Mouse (Mus musculus): Measurements from ENCODE around the gene Gm43517. TPM values are rescaled to one million over a fixed set of nuclear protein-coding genes. Genes with fewer than 3 reads are reported as not detected.

Gene Gm43517
- total and polyA plus RNA-seq, 3 experiments: not detected

DNA sequence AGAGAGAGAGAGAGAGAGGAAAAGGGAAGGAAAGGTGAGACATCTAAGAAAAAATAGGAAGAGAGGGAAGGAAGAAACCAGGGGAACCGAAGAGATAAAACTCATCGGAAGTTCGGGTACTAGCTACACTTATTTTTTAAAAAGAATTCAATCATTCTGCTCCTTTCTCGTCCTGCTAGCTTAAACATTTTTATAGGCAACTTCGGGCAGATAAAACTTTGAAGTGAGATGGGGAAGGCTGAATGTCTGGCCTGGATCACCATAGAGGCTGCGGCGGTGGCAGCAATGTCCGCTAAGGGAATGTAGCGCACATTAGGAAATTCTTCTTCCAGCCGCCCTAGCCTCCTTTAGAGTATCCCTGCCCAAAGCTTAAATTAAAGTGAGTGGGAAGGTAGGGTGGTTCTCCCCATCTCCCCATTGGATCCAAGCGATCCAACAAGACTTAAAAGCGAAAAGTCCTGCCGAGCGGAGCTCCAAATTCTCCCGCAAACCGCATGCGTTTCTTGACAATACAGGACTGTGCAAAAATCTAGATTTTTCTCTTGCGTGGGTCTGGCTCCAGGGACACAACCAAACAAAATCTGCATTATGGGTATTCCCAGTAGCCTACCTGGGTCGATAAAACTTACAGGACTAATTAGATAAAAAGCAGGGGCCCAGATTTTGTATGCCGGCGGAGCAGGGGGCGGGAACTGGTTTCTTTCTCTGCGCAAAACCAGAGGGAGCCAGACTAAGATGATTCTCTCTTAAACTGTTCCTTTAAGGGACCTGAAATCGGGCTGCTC, 11.0 kb upstream of the Gm43517 start:
- no peak overlapping the region for H3K4me2 ChIP-seq (ENCODE audit: insufficient read depth, low read depth, poor library complexity, severe bottlenecking)
- in situ Hi-C loops (cut with MboI; ENCODE audit: low pct_ligation_motif_present, low pct_unique_long_range_greater_than_20kb, low sequenced_read_pairs): no loop called here
- no peaks in the 10 kb centered on the region for H3K27me3 ChIP-seq (replicated peaks)

DNA sequence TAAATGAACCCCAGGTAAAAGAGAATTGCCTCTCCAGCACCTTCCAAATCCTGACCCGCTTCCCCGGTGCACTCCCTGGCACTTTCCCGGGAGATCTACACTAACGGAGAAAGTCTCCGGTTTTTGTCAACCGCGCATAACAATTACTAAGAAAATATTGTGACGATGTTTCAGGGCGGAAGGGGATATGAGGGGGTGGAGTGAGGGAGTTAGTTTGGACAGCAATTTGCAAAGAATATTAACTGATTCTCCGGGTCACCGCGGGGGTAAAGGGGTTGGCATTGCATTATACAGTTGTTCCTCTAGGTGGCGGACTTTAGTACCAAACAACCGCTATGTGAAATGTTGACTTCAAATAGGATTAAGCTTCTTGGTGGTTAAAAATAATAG, 10.4 kb upstream of the Gm43517 start:
- no peak for DNase-seq (ENCODE audit: extremely low read depth)
- in situ Hi-C loops (cut with MboI; ENCODE audit: low pct_ligation_motif_present, low pct_unique_long_range_greater_than_20kb, low sequenced_read_pairs): no loop called here
- H3K4me1 ChIP-seq (ENCODE audit: control insufficient read depth in 1 of 2, insufficient read depth in 2 of 2): no peaks in the 10 kb centered on the region
- no peaks in the 10 kb centered on the region for H3K27me3 ChIP-seq (replicated peaks)
- no peak overlapping the region for H3K27ac ChIP-seq (ENCODE audit: insufficient read depth, low read depth)
- no peak overlapping the region for H3K9ac ChIP-seq (ENCODE audit: insufficient read depth, low read depth)
- H3K4me2 ChIP-seq (ENCODE audit: insufficient read depth, low read depth, poor library complexity, severe bottlenecking): no peak overlapping the region
- no peaks in the 10 kb centered on the region for H3K79me2 ChIP-seq (replicated peaks; ENCODE audit: control insufficient read depth, extremely low read depth, insufficient read depth, poor library complexity, severe bottlenecking)
- dilution Hi-C loops (cut with MboI; ENCODE audit: extremely low pct_ligation_motif_present, extremely low pct_unique_long_range_greater_than_20kb, low sequenced_read_pairs): no loop called here
- TF ChIP-seq BHLHE40 (IDR thresholded peaks at IDR 0.05; ENCODE audit: low read depth, low read length) (no peak), JUND (conservative IDR thresholded peaks at IDR 0.05; ENCODE audit: low read depth, low read length) (no peak), RAD21 (IDR thresholded peaks at IDR 0.05; ENCODE audit: low read depth, low read length) (no peak), MAFK (IDR thresholded peaks at IDR 0.05; ENCODE audit: insufficient replicate concordance, low read length) (no peak), MEF2A (IDR thresholded peaks at IDR 0.05; ENCODE audit: borderline replicate concordance, low read depth, low read length) (no peak), USF2 (conservative IDR thresholded peaks at IDR 0.05; ENCODE audit: low read depth, low read length) (no peak), TCF12 (IDR thresholded peaks at IDR 0.05; ENCODE audit: low read depth, low read length) (no peak), KAT2A (IDR thresholded peaks at IDR 0.05; ENCODE audit: insufficient replicate concordance, low read length) (no peak), ZMIZ1 (IDR thresholded peaks at IDR 0.05; ENCODE audit: low read depth, low read length) (no peak), SIN3A (IDR thresholded peaks at IDR 0.05; ENCODE audit: low read length) (no peak), RCOR1 (conservative IDR thresholded peaks at IDR 0.05; ENCODE audit: low read depth, low read length) (no peak), PAX5 (IDR thresholded peaks at IDR 0.05; ENCODE audit: low read length) (no peak), GABPA (IDR thresholded peaks at IDR 0.05; ENCODE audit: insufficient replicate concordance, low read depth, low read length) (no peak), MYC (IDR thresholded peaks at IDR 0.05; ENCODE audit: low read depth, low read length) (no peak), E2F4 (IDR thresholded peaks at IDR 0.05; ENCODE audit: insufficient replicate concordance, low read depth, low read length) (no peak), MAZ (IDR thresholded peaks at IDR 0.05; ENCODE audit: low read depth, low read length) (no peak), MXI1 (IDR thresholded peaks at IDR 0.05; ENCODE audit: low read depth, low read length) (no peak)
- H3K36me3 ChIP-seq (replicated peaks in 1 of 2; ENCODE audit: control insufficient read depth in 1 of 2, insufficient read depth in 1 of 2, low read length in 1 of 2): no peaks in the 10 kb centered on the region
- H3K4me3 ChIP-seq (replicated peaks in 1 of 3; ENCODE audit: low read depth in 2 of 3, low read length in 2 of 3, poor library complexity in 1 of 3): no peak overlapping the region
- H3K9me3 ChIP-seq (replicated peaks; ENCODE audit: low read length): peaks cover 57% of the 10 kb centered on the region

More for the DNA sequence above, 11.0 kb upstream of the Gm43517 start:
- H3K9ac ChIP-seq (ENCODE audit: insufficient read depth, low read depth): no peak overlapping the region
- H3K79me2 ChIP-seq (replicated peaks; ENCODE audit: control insufficient read depth, extremely low read depth, insufficient read depth, poor library complexity, severe bottlenecking): no peaks in the 10 kb centered on the region
- TF ChIP-seq SMC3 (IDR thresholded peaks at IDR 0.05; ENCODE audit: low read depth, low read length) (no peak), MAFK (IDR thresholded peaks at IDR 0.05; ENCODE audit: insufficient replicate concordance, low read length) (no peak), RCOR1 (conservative IDR thresholded peaks at IDR 0.05; ENCODE audit: low read depth, low read length) (no peak), JUN (IDR thresholded peaks at IDR 0.05; ENCODE audit: insufficient read depth, low read depth, low read length) (no peak), MAX (IDR thresholded peaks at IDR 0.05; ENCODE audit: low read length) (no peak), HCFC1 (IDR thresholded peaks at IDR 0.05; ENCODE audit: low read depth, low read length) (no peak), E2F4 (IDR thresholded peaks at IDR 0.05; ENCODE audit: insufficient replicate concordance, low read depth, low read length) (no peak), NELFE (IDR thresholded peaks at IDR 0.05; ENCODE audit: low read depth, low read length) (no peak), EP300 (IDR thresholded peaks at IDR 0.05; ENCODE audit: low read length) (no peak), UBTF (IDR thresholded peaks at IDR 0.05; ENCODE audit: low read depth, low read length) (no peak), CHD1 (IDR thresholded peaks at IDR 0.05; ENCODE audit: low read depth, low read length) (no peak), MYC (IDR thresholded peaks at IDR 0.05; ENCODE audit: low read depth, low read length) (no peak), ZKSCAN1 (IDR thresholded peaks at IDR 0.05; ENCODE audit: borderline replicate concordance, low read depth, low read length) (no peak), GABPA (IDR thresholded peaks at IDR 0.05; ENCODE audit: insufficient replicate concordance, low read depth, low read length) (no peak), ZMIZ1 (IDR thresholded peaks at IDR 0.05; ENCODE audit: low read depth, low read length) (no peak), MAZ (IDR thresholded peaks at IDR 0.05; ENCODE audit: low read depth, low read length) (no peak), CHD2 (IDR thresholded peaks at IDR 0.05; ENCODE audit: low read length) (no peak), TCF12 (IDR thresholded peaks at IDR 0.05; ENCODE audit: low read depth, low read length) (no peak)
- no peak overlapping the region for H3K4me3 ChIP-seq (replicated peaks in 1 of 3; ENCODE audit: low read depth in 2 of 3, low read length in 2 of 3, poor library complexity in 1 of 3)
- dilution Hi-C loops (cut with MboI; ENCODE audit: extremely low pct_ligation_motif_present, extremely low pct_unique_long_range_greater_than_20kb, low sequenced_read_pairs): no loop called here
- DNase-seq (ENCODE audit: extremely low read depth): no peak
- H3K9me3 ChIP-seq (replicated peaks; ENCODE audit: low read length): peaks cover 56% of the 10 kb centered on the region
- no peak overlapping the region for H3K27ac ChIP-seq (ENCODE audit: insufficient read depth, low read depth)
- H3K36me3 ChIP-seq (replicated peaks in 1 of 2; ENCODE audit: control insufficient read depth in 1 of 2, insufficient read depth in 1 of 2, low read length in 1 of 2): no peaks in the 10 kb centered on the region
- no peaks in the 10 kb centered on the region for H3K4me1 ChIP-seq (ENCODE audit: control insufficient read depth in 1 of 2, insufficient read depth in 2 of 2)

All from CH12.LX (cell line).